Mouse (Mus musculus) macrophage (primary cell): ENCODE data around the gene Gm47283. TPM values are rescaled to one million over a fixed set of nuclear protein-coding genes. Genes with fewer than 3 reads are reported as not detected.
"Not testable (repeated sequence)": the region's sequence is repeated elsewhere in the genome, so short reads cannot be mapped to it uniquely, and the experiment has no call there.

Experiments
- H3K27ac ChIP-seq: fragments of 350-480 bp; formaldehyde crosslinking; 2 replicates; pipeline ENCODE4 v1.9.0; 2021
- H3K36me3 ChIP-seq: fragments of 350-480 bp; formaldehyde crosslinking; 2 replicates; pipeline ENCODE4 v1.9.0; 2021; ENCODE audit errors: inconsistent target
- H3K4me3 ChIP-seq: fragments of 350-480 bp; formaldehyde crosslinking; 2 replicates; pipeline ENCODE4 v1.9.0; 2021; ENCODE audit errors: inconsistent target
- H3K79me2 ChIP-seq: fragments of 350-480 bp; formaldehyde crosslinking; 2 replicates; pipeline ENCODE4 v1.9.0; 2021; ENCODE audit errors: inconsistent target
- WGBS: methylation state at CpG from one replicate; pipeline ENCODE4 v1.1.7; 2026; ENCODE audit warnings: inconsistent platforms; ENCODE audit not compliant: missing documents; 5-methylcytosine and 5-hydroxymethylcytosine counted together
- polyA plus RNA-seq: library from polyadenylated mRNA; stranded (reverse); fragments of 250-400 nt; gene quantifications from 3 replicates; pipeline ENCODE4 v1.2.4, GENCODE M21; 2018; ENCODE audit warnings: inconsistent platforms
- total RNA-seq, 78 experiments: library from RNA; depleted of rRNA; stranded (reverse); fragments of 250-400 nt; gene quantifications; 1 replicate in 9 of 78; 2 replicates in 24 of 78; 3 replicates in 43 of 78; 4 replicates in 2 of 78; pipeline ENCODE4 v1.2.4; 2018; ENCODE audit warnings: inconsistent platforms in 56 of 78

Gm47283 gene
- not detected for total RNA-seq (2018; cell fraction: chromatin; rRNA removed)
- not detected for total RNA-seq (2018; cell fraction: cytosol; rRNA removed)
- total RNA-seq (2018; cell fraction: nucleus; rRNA removed): not detected
- polyA plus RNA-seq: not detected in 3 replicates

DNA sequence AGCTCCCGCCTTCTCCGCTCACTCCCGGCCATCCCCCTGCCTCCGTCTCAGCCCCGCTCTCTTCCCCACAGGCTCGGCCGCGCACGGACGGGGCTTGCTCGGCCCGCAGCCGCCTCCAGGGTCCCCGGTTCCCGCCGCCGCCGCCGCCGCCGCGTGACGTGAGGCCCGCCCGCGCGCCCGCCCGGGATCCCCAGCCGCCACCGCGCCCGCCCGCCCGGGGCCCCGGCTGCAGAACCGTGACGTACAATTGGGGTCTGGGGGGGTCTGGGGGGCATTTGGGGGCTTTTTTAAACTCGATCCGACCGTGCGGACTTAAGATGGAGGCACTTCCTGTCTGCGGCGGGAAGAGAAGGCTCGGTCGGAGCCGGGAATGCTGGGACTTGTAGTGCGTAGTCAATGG, at the start of gene Gm47283:
Gene Gm47283 (plus strand): TSS at position 301 of the 400 bp plus-strand sequence.
- not testable (repeated sequence) for H3K4me3 ChIP-seq, H3K36me3 ChIP-seq, H3K79me2 ChIP-seq, H3K27ac ChIP-seq
- WGBS: no CpG with 5 or more reads among the region's 48 CpGs

DNA sequence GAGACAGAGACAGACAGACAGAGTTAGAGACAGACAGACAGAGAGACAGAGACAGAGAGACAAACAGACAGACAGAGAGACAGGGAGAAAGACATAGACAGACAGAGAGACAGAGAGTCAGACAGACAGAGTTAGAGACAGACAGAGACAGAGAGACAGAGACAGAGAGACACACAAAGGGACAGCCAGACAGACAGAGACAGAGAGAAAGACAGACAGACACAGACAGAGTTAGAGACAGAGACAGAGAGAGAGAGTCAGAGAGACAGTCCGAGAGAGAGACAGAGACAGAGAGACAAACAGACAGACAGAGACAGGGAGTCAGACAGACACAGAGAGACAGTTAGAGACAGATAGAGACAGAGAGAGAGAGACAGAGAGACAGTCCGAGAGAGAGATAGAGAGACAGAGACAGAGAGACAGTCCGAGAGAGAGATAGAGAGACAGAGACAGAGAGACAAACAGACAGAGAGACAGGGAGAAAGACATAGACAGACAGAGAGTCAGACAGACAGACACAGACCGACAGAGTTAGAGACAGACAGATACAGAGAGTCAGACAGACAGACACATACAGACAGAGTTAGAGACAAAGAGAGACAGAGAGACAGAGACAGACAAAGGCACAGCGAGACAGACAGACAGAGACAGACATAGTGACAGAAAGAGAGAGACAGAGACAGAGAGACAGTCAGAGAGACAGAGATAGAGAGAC, 49.2 kb upstream of the Gm47283 start:
- not testable (repeated sequence) for H3K79me2 ChIP-seq, H3K4me3 ChIP-seq, H3K27ac ChIP-seq
- H3K36me3 ChIP-seq: peaks cover 17% of the 10 kb centered on the region
- 82% methylated on average over 3 of the region's 5 CpGs for WGBS

DNA sequence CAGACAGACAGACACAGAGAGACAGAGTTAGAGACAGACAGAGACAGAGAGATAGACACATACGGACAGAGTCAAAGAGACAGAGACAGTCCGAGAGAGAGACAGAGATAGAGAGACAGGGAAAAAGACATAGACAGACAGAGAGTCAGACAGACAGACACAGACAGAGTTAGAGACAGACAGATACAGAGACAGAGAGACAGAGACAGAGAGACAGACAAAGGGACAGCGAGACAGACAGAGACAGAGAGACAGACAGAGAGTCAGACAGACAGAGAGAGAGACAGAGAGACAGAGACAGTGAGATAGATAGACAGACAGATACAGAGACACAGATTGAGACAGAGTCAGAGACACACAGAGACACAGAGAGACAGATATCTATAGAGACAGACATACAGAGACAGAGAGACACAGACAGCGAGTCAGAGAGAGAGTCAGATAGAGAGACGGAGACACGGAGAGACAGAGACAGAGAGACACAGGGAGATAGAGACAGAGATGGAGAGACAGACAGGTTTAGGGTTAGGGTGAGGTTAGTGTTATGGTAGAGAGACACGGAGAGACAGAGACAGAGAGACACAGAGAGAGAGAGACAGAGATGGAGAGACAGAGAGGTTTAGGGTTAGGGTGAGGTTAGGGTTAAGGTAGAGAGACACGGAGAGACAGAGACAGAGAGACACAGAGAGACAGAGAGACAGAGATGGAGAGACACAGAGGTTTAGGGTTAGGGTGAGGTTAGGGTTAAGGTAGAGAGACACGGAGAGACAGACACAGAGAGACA, 48.1 kb upstream of the Gm47283 start:
- not testable (repeated sequence) for H3K79me2 ChIP-seq, H3K4me3 ChIP-seq, H3K27ac ChIP-seq
- 86% methylated on average over 3 of the region's 9 CpGs for whole genome bisulfite sequencing
- H3K36me3 ChIP-seq: peaks cover 17% of the 10 kb centered on the region

DNA sequence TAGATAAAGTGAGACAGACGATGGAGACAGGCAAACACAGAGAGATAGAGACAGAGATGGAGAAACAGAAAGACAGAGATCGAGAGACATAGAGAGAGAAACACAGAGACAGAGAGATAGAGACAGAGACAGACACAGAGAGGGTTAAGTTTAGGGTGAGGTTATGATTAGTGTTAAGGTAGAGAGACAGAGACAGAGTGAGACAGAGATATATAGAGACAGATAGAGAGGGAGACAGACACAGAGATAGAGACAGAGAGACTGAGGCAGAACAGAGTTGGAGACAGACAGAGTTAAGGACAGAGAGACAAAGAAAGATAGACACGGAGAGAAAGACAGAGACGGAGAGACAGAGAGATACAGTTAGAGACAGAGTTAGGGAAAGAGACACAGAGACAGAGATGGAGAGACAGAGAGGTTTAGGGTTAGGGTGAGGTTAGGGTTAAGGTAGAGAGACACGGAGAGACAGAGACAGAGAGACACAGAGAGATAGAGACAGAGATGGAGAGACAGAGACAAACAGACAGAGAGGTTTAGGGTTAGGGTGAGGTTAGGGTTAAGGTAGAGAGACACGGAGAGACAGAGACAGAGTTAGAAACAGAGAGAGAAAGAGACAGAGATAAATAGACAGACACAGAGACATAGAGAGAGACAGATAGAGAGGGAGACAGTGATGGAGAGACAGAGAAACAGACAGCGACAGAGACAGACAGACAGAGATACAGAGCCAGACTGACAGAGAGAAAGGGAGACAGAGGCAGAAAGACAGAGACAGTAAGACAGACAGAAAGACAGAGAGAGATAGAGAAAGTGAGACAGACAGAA, 46.7 kb upstream of the Gm47283 start:
- 90% methylated on average over 7 of the region's 7 CpGs for WGBS
- peaks cover 17% of the 10 kb centered on the region for H3K36me3 ChIP-seq
- H3K4me3 ChIP-seq: no peak overlapping the region
- no peaks in the 10 kb centered on the region for H3K79me2 ChIP-seq
- no peak overlapping the region for H3K27ac ChIP-seq

DNA sequence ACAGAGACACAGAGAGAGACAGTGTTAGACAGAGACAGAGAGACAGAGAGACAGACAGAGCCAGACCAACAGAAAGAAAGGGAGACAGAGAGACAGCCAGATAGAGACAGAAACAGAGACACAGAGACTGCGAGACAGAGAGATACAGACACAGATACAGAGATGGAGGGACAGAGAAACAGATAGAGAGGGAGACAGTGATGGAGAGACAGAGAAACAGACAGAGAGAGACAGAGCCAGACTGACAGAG, 46.2 kb upstream of the Gm47283 start:
- H3K4me3 ChIP-seq: no peak overlapping the region
- H3K36me3 ChIP-seq: peaks cover 17% of the 10 kb centered on the region
- no peak overlapping the region for H3K27ac ChIP-seq
- H3K79me2 ChIP-seq: no peaks in the 10 kb centered on the region
- WGBS: 92% methylated on average over 1 of the region's 1 CpGs

DNA sequence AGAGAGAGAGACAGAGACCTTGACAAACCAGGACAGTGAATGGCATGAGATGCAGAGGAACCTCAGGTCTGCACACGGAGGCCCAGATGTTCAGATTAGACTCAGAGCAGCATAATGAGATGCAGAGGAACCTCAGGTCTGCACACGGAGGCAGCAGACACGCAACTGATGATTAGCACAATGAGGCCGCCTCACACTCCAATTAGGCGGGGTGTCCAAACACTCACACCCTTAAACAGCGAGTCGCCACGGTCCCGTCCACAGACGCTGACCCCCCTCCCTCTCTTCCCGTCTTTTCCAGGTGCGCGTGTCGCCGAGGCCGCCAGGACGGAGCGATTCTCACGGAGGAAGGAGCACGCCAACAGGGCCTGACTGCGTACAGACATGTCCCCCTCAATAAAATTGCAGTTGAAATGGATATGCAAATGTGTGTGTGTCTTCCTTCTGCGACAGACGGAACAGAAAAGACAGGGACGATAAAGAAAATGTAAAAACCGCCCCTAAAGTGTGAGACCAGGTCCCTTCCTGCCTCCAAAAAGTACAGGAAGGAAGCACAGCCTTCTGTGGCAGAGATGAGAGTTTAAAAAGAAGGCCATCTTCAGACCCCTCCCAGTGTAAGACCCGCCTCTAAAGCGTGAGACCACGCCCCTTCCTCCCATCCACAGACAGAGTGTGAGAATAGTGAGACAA, 45.6 kb upstream of the Gm47283 start:
- not testable (repeated sequence) for H3K27ac ChIP-seq, H3K4me3 ChIP-seq, H3K79me2 ChIP-seq
- WGBS: 82% methylated on average over 28 of the region's 28 CpGs
- peaks cover 17% of the 10 kb centered on the region for H3K36me3 ChIP-seq

DNA sequence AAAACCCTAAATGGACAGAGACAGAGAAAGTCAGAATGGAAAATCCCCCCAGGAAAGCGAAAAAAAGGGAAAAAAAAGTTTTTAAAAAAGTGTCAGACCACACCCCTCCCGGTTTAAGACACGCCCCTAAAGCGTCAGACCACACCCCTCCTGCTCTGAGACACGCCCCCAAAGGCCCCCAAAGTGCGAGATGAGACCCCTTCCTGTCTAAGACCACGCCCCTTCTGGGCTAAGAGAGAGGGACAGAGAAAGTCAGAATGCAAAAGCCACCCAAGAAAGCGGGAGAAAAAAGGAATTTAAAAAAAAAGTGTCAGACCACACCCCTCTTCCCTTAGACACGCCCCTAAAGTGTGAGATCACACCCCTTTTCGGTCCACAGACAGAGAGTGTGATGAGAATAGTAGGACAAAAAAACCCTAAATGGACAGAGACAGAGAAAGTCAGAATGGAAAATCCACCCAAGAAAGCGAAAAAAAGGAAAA, 45.0 kb upstream of the Gm47283 start:
- not testable (repeated sequence) for H3K79me2 ChIP-seq, H3K4me3 ChIP-seq
- WGBS: 62% methylated on average over 11 of the region's 11 CpGs
- peaks cover 17% of the 10 kb centered on the region for H3K36me3 ChIP-seq
- H3K27ac ChIP-seq: peak overlapping the region; percentile 2; the same call in 1 of the 2 replicates

DNA sequence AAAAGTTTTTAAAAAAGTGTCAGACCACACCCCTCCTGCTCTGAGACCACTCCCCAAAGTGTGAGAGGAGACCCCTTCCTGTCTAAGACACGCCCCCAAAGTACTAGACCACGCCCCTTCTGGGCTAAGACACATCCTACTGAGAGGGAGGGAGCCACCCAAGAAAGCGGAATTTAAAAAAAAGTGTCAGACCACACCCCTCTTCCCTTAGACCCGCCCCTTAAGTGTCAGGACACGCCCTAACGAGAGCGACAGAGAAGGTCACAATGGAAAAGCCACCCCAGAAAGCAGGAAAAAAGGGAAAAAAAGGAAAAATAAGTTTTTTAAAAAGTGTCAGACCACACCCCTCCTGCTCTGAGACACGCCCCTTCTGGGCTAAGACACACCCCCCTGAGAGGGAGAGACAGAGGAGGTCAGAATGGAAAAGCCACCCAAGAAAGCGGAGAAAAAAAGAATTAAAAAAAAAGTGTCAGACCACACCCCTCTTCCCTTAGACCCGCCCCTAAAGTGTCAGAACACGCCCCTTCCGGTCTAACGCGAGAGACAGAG, 44.5 kb upstream of the Gm47283 start:
- Histone ChIP-seq H3K36me3 (peaks cover 17% of the 10 kb centered on the region), H3K4me3 (no peak overlapping the region), H3K79me2 (no peaks in the 10 kb centered on the region), H3K27ac (peak overlapping the region; percentile 2)
- WGBS: 62% methylated on average over 14 of the region's 14 CpGs

DNA sequence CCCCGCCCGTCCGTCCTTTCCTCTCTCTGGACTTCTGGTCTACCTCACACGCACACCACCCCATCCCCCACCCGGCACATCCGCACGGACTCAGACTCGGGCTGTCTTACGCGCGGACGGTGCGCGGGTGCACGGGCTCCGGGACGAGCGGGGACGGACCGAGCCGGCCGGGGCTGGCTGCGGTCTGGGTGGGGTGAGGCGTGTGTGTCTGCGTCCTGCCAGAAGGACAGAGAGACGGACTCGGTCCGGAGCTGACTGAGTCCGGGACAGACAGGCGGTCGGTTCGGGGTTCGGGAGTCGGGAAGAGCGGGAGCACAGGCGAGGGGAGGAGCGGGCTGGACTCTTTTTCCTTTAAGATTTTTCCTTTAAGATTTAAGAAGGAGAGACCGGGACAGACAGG, 43.5 kb upstream of the Gm47283 start:
- WGBS: 83% methylated on average over 38 of the region's 38 CpGs
- not testable (repeated sequence) for H3K79me2 ChIP-seq, H3K4me3 ChIP-seq, H3K27ac ChIP-seq
- peaks cover 17% of the 10 kb centered on the region for H3K36me3 ChIP-seq

DNA sequence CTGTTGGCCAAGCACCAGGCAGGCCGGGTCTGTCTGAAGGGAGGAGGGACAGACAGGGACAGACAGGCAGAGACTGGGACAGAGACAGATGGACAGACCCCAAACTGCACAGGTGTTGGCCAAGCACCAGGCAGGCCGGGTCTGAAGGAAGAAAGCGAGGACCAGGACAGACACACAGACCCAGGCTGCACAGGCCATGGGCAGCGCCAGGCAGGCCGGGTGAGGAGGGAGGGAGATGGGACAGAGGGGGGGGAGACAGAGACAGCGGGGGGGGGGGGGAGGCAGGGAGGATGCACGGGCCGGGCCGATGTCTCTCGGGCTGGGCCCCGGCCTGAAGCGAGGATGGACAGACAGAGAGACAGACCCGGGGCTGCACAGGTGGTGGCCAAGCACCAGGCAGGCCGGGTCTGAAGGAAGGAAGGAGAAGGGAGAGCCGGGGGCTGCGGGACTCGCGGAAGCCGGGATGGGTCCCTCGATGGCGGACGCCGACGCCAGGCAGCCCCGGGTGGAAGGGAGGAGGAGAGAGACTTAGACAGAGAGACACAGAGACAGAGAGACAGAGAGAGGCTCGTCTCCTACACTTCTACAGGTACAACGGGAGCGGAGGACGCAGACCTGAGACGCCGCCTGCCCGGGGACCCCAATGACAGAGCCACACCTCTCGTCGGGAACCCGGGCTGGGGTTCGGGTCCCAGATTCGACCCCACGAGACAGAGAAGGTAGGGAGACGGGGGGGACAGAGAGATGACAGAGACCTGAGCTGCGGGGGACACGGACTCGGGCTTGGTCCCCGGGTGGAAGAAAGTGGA, 42.9 kb upstream of the Gm47283 start:
- not testable (repeated sequence) for H3K27ac ChIP-seq, H3K4me3 ChIP-seq
- 90% methylated on average over 43 of the region's 43 CpGs for WGBS

DNA sequence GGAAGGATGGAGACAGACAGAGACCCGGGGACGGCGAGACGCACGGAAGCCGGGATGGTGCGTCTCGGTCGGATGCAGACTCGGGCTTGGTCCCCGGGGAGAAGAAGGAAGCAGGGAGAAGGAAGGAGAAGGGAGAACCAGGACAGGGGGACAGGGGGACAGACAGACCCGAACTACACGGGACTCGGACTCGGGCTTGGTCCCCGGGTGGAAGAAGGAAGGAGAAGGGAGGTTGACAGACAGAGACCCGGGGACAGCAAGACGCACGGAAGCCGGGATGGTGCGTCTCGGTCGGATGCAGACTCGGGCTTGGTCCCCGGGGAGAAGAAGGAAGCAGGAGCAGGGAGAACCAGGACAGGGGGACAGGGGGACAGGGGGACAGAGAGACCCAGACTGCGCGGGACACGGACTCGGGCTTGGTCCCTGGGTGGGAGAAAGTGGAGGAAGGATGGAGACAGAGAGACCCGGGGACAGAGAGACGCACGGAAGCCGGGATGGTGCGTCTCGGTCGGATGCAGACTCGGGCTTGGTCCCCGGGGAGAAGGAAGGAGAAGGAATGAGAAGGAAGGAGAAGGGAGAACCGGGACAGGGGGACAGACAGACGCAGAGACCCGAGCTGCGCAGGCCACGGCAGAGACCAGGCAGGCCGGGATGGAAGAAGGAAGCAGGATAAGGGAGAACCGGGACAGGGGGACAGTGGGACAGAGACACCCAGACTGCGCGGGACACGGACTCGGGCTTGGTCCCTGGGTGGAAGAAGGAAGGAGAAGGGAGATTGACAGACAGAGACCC, 42.1 kb upstream of the Gm47283 start:
- WGBS: 95% methylated on average over 49 of the region's 49 CpGs
- not testable (repeated sequence) for H3K27ac ChIP-seq, H3K79me2 ChIP-seq, H3K4me3 ChIP-seq
- peaks cover 17% of the 10 kb centered on the region for H3K36me3 ChIP-seq

More for the DNA sequence above, 42.9 kb upstream of the Gm47283 start:
- H3K36me3 ChIP-seq: peaks cover 17% of the 10 kb centered on the region
- not testable (repeated sequence) for H3K79me2 ChIP-seq

DNA sequence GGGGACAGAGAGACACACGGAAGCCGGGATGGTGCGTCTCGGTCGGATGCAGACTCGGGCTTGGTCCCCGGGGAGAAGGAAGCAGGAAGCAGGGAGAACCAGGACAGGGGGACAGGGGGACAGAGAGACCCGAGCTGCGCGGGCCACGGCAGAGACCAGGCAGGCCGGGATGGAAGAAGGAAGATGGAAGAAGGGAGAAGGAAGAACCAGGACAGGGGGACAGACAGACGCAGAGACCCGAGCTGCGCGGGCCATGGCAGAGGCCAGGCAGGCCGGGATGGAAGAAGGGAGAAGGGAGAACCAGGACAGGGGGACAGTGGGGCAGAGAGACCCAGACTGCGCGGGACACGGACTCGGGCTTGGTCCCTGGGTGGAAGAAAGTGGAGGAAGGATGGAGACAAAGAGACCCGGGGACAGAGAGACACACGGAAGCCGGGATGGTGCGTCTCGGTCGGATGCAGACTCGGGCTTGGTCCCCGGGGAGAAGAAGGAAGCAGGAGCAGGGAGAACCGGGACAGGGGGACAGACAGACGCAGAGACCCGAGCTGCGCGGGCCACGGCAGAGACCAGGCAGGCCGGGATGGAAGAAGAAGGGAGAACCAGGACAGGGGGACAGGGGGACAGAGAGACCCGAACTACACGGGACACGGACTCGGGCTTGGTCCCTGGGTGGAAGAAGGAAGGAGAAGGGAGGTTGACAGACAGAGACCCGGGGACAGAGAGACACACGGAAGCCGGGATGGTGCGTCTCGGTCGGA, 41.3 kb upstream of the Gm47283 start:
- not testable (repeated sequence) for H3K27ac ChIP-seq, H3K4me3 ChIP-seq, H3K79me2 ChIP-seq
- H3K36me3 ChIP-seq: peaks cover 17% of the 10 kb centered on the region
- 93% methylated on average over 46 of the region's 46 CpGs for WGBS
